Mouse (Mus musculus) CH12.LX (cell line): Measurements from ENCODE around the gene Skint6. TPM values are rescaled to one million over a fixed set of nuclear protein-coding genes. Genes with fewer than 3 reads are reported as not detected.
"Not testable (repeated sequence)": the region's sequence is repeated elsewhere in the genome, so short reads cannot be mapped to it uniquely, and the experiment has no call there.

ENCODE experiments used
- DNase-seq: peaks from one replicate; pipeline ENCODE4 v3.0.0-alpha.2; 2013; ENCODE audit errors: extremely low read depth
- H3K27ac ChIP-seq: 2 replicates; pipeline ENCODE4 v1.5.1; 2012; ENCODE audit warnings: low read depth, mild to moderate bottlenecking, control low read depth, moderate library complexity; ENCODE audit not compliant: insufficient read depth
- H3K27me3 ChIP-seq: replicated peaks from 2 replicates; pipeline ENCODE3; 2012; ENCODE audit warnings: inconsistent platforms
- H3K36me3 ChIP-seq, 2 experiments: replicated peaks in 1 of 2; 2 replicates each; pipeline versions ENCODE3 to v1.6.1; 2012; ENCODE audit warnings: inconsistent platforms in 1 of 2, low read length in 1 of 2, mild to moderate bottlenecking in 1 of 2, mixed read lengths in 1 of 2, moderate library complexity in 1 of 2; ENCODE audit not compliant: control insufficient read depth in 1 of 2, insufficient read depth in 1 of 2
- H3K4me1 ChIP-seq, 2 experiments: 2 replicates each; pipeline ENCODE4 v1.6.1; 2012; ENCODE audit warnings: inconsistent platforms in 1 of 2, moderate library complexity in 1 of 2; ENCODE audit not compliant: insufficient read depth in 2 of 2, control insufficient read depth in 1 of 2
- H3K4me2 ChIP-seq: 2 replicates; pipeline ENCODE4 v1.6.1; 2012; ENCODE audit warnings: low read depth, mild to moderate bottlenecking, control low read depth; ENCODE audit not compliant: poor library complexity, insufficient read depth, severe bottlenecking
- H3K4me3 ChIP-seq, 3 experiments: fragments of 150-350 bp in 1 of 3; sonication (generic) in 1 of 3; replicated peaks in 1 of 3; 2 replicates each; pipeline versions ENCODE3 to v1.5.1; 2011 to 2012; ENCODE audit warnings: low read depth in 2 of 3, low read length in 2 of 3, mild to moderate bottlenecking in 2 of 3, moderate library complexity in 2 of 3, control low read depth in 1 of 3, improper control_type of control experiment in 1 of 3, inconsistent platforms in 1 of 3, mixed read lengths in 1 of 3; ENCODE audit not compliant: poor library complexity in 1 of 3
- H3K79me2 ChIP-seq: replicated peaks from 2 replicates; pipeline ENCODE4 v1.6.1; 2012; ENCODE audit warnings: mild to moderate bottlenecking, moderate library complexity; ENCODE audit not compliant: control insufficient read depth, poor library complexity, insufficient read depth, severe bottlenecking; ENCODE audit errors: extremely low read depth
- H3K9ac ChIP-seq: 2 replicates; pipeline ENCODE4 v1.6.1; 2012; ENCODE audit warnings: low read depth, mild to moderate bottlenecking, control low read depth, moderate library complexity; ENCODE audit not compliant: insufficient read depth
- H3K9me3 ChIP-seq: replicated peaks from 2 replicates; pipeline ENCODE3; 2012; ENCODE audit warnings: low read length, inconsistent platforms, mixed read lengths
- CHD1 ChIP-seq: IDR thresholded peaks from 2 replicates; pipeline ENCODE4 v1.6.1; 2012; ENCODE audit warnings: low read depth, low read length, improper control_type of control experiment, inconsistent platforms
- CHD2 ChIP-seq: IDR thresholded peaks from 2 replicates; pipeline ENCODE4 v1.6.1; 2011; ENCODE audit warnings: low read length, improper control_type of control experiment
- E2F4 ChIP-seq: IDR thresholded peaks from 2 replicates; pipeline ENCODE4 v1.6.1; 2011; ENCODE audit warnings: low read depth, low read length, improper control_type of control experiment; ENCODE audit not compliant: insufficient replicate concordance
- EP300 ChIP-seq: IDR thresholded peaks from 2 replicates; pipeline ENCODE4 v1.6.1; 2011; ENCODE audit warnings: low read length, improper control_type of control experiment
- ETS1 ChIP-seq: conservative IDR thresholded peaks from 2 replicates; pipeline ENCODE4 v1.6.1; 2012; ENCODE audit warnings: low read depth, mild to moderate bottlenecking, inconsistent platforms, low read length, improper control_type of control experiment, moderate library complexity
- HCFC1 ChIP-seq: IDR thresholded peaks from 2 replicates; pipeline ENCODE4 v1.6.1; 2012; ENCODE audit warnings: low read depth, mild to moderate bottlenecking, inconsistent platforms, low read length, improper control_type of control experiment
- JUND ChIP-seq: conservative IDR thresholded peaks from 2 replicates; pipeline ENCODE4 v1.6.1; 2011; ENCODE audit warnings: low read depth, low read length, improper control_type of control experiment
- MAZ ChIP-seq: IDR thresholded peaks from 2 replicates; pipeline ENCODE4 v1.6.1; 2012; ENCODE audit warnings: low read depth, mild to moderate bottlenecking, inconsistent platforms, low read length, improper control_type of control experiment, moderate library complexity
- MEF2A ChIP-seq: IDR thresholded peaks from 2 replicates; pipeline ENCODE4 v1.6.1; 2014; ENCODE audit warnings: low read depth, mild to moderate bottlenecking, inconsistent platforms, low read length, improper control_type of control experiment, borderline replicate concordance
- MXI1 ChIP-seq: IDR thresholded peaks from 2 replicates; pipeline ENCODE4 v1.6.1; 2011; ENCODE audit warnings: mild to moderate bottlenecking, low read depth, low read length, improper control_type of control experiment
- MYC ChIP-seq: IDR thresholded peaks from 2 replicates; pipeline ENCODE4 v1.6.1; 2011; ENCODE audit warnings: low read depth, mild to moderate bottlenecking, improper control_type of control experiment, low read length
- NRF1 ChIP-seq: IDR thresholded peaks from 2 replicates; pipeline ENCODE4 v1.6.1; 2014; ENCODE audit warnings: low read depth, mild to moderate bottlenecking, inconsistent platforms, low read length, improper control_type of control experiment, moderate library complexity
- PAX5 ChIP-seq: IDR thresholded peaks from 2 replicates; pipeline ENCODE4 v1.6.1; 2012; ENCODE audit warnings: low read length, inconsistent platforms, mixed read lengths
- POLR2AphosphoS2 ChIP-seq: IDR thresholded peaks from 2 replicates; pipeline ENCODE4 v1.6.1; 2011; ENCODE audit warnings: low read depth, low read length, improper control_type of control experiment
- RAD21 ChIP-seq: IDR thresholded peaks from 2 replicates; pipeline ENCODE4 v1.6.1; 2011; ENCODE audit warnings: low read depth, mild to moderate bottlenecking, low read length, improper control_type of control experiment, moderate library complexity
- RCOR1 ChIP-seq: conservative IDR thresholded peaks from 2 replicates; pipeline ENCODE4 v1.6.1; 2012; ENCODE audit warnings: low read depth, mild to moderate bottlenecking, inconsistent platforms, low read length, improper control_type of control experiment
- SIN3A ChIP-seq: IDR thresholded peaks from 2 replicates; pipeline ENCODE4 v1.6.1; 2012; ENCODE audit warnings: low read length, improper control_type of control experiment, inconsistent platforms
- UBTF ChIP-seq: IDR thresholded peaks from 2 replicates; pipeline ENCODE4 v1.6.1; 2012; ENCODE audit warnings: low read depth, mild to moderate bottlenecking, inconsistent platforms, low read length, improper control_type of control experiment, moderate library complexity
- USF1 ChIP-seq: IDR thresholded peaks from 2 replicates; pipeline ENCODE4 v1.6.1; 2014; ENCODE audit warnings: low read depth, mild to moderate bottlenecking, inconsistent platforms, low read length, improper control_type of control experiment
- USF2 ChIP-seq: conservative IDR thresholded peaks from 2 replicates; pipeline ENCODE4 v1.6.1; 2011; ENCODE audit warnings: low read depth, low read length, improper control_type of control experiment
- ZMIZ1 ChIP-seq: IDR thresholded peaks from 2 replicates; pipeline ENCODE4 v1.6.1; 2012; ENCODE audit warnings: low read depth, mild to moderate bottlenecking, inconsistent platforms, low read length, improper control_type of control experiment
- ZNF384 ChIP-seq: IDR thresholded peaks from 2 replicates; pipeline ENCODE4 v1.6.1; 2012; ENCODE audit warnings: low read depth, low read length, improper control_type of control experiment, inconsistent platforms
- dilution Hi-C: fragments of 300-500 bp; cut with MboI; formaldehyde crosslinking; loops from 2 replicates; pipeline ENCODE4 v1.14.3; 2020; ENCODE audit warnings: low sequenced_read_pairs; ENCODE audit not compliant: extremely low pct_unique_long_range_greater_than_20kb, extremely low pct_ligation_motif_present
- in situ Hi-C: fragments of 300-500 bp; cut with MboI; formaldehyde crosslinking; loops from 3 replicates; pipeline ENCODE4 v1.14.3; 2019; ENCODE audit warnings: low sequenced_read_pairs, low pct_ligation_motif_present, low pct_unique_long_range_greater_than_20kb, mixed read lengths
- polyA plus RNA-seq: library from polyadenylated mRNA; unstranded; fragments of >175 nt; gene quantifications from 2 replicates; pipeline ENCODE4 v1.2.1, GENCODE M21; 2012; ENCODE audit warnings: low read depth; ENCODE audit not compliant: insufficient read length
- total RNA-seq, 2 experiments: library from RNA; depleted of rRNA; stranded (reverse); fragments of 300-350 nt in 1 of 2; fragments of >200 nt in 1 of 2; gene quantifications; 2 replicates each; pipeline ENCODE4 v1.2.3; 2012 to 2014

The Skint6 gene
- total and polyA plus RNA-seq, 3 experiments: not detected

- H3K9ac ChIP-seq: no peak overlapping the region
- no peak overlapping the region for H3K4me2 ChIP-seq
- no peak overlapping the region for H3K27ac ChIP-seq
- no peak for DNase-seq
- no peaks in the 10 kb centered on the region for H3K4me1 ChIP-seq
- no peaks in the 10 kb centered on the region for H3K79me2 ChIP-seq
- no peaks in the 10 kb centered on the region for H3K27me3 ChIP-seq
- no peaks in the 10 kb centered on the region for H3K36me3 ChIP-seq
- H3K9me3 ChIP-seq: peaks cover 21% of the 10 kb centered on the region
- TF ChIP-seq ZMIZ1 (no peak), USF1 (no peak), POLR2AphosphoS2 (no peak), MEF2A (no peak)
- TF ChIP-seq, all 38 proteins: peak for 0
- dilution Hi-C loops: no loop called here
- in situ Hi-C loops: no loop called here
- H3K4me3 ChIP-seq: no peak overlapping the region
These were observed 41.0 kb downstream of the Skint6 start for GRCm38 (mm10) chr4:113245808-113246207.

GRCm38 (mm10) chr4:113067621-113068020 lies 219.2 kb downstream of the Skint6 start:
- Histone ChIP-seq H3K9me3 (peaks cover 3% of the 10 kb centered on the region), H3K27me3 (no peaks in the 10 kb centered on the region), H3K9ac (no peak overlapping the region)
- dilution Hi-C loops (no loop called here), in situ Hi-C loops (no loop called here)
- TF ChIP-seq UBTF (no peak), NRF1 (no peak), ZMIZ1 (no peak), EP300 (no peak), USF2 (no peak), POLR2AphosphoS2 (no peak), RAD21 (no peak), ETS1 (no peak), CHD2 (no peak), JUND (no peak), MYC (no peak), E2F4 (no peak), PAX5 (no peak), HCFC1 (no peak), SIN3A (no peak), RCOR1 (no peak), CHD1 (no peak), ZNF384 (no peak), MXI1 (no peak), MAZ (no peak)
- TF ChIP-seq, all 38 proteins: peak for 0
- no peak for DNase-seq
- Histone ChIP-seq H3K4me3 (no peak overlapping the region), H3K4me1 (no peaks in the 10 kb centered on the region), H3K36me3 (no peaks in the 10 kb centered on the region), H3K79me2 (no peaks in the 10 kb centered on the region), H3K4me2 (no peak overlapping the region), H3K27ac (no peak overlapping the region)

GRCm38 (mm10) chr4:112979160-112979559 lies 307.6 kb downstream of the Skint6 start:
- H3K36me3 ChIP-seq, H3K27me3 ChIP-seq, in situ Hi-C loops, H3K4me2 ChIP-seq, DNase-seq, H3K9ac ChIP-seq, H3K27ac ChIP-seq, dilution Hi-C loops, H3K4me3 ChIP-seq, H3K4me1 ChIP-seq, H3K79me2 ChIP-seq: not testable (repeated sequence)
- peaks cover 15% of the 10 kb centered on the region for H3K9me3 ChIP-seq
